Mouse (Mus musculus): ENCODE results near the gene App. TPM values are rescaled to one million over a fixed set of nuclear protein-coding genes. Genes with fewer than 3 reads are reported as not detected.

The App gene
- total RNA-seq, 2 experiments from 2014 or later: 241 to 243 TPM

- DNase-seq: no peak
Measured at GRCm38 (mm10) chr16:85017845-85018244, 155.7 kb downstream of the App start.

DNA sequence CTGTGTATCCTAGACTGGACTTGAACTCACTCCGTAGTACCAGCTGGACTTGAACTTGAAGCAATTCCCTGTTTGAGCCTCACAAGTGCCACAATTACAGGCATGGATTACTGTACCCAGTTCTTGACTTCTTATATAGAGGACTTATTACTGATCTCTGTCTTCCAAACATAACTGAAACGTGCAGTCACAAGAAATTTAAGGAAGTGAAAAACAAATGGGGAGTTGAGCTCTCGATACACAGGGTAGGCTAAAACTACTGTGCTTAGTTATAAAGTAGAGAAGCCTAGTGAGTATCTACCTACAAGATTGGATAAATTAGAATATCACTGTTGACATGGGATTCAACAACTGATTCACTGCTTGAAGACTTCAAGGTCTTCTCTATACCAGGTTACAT, 160.9 kb downstream of the App start:
- no peak for DNase-seq

DNA sequence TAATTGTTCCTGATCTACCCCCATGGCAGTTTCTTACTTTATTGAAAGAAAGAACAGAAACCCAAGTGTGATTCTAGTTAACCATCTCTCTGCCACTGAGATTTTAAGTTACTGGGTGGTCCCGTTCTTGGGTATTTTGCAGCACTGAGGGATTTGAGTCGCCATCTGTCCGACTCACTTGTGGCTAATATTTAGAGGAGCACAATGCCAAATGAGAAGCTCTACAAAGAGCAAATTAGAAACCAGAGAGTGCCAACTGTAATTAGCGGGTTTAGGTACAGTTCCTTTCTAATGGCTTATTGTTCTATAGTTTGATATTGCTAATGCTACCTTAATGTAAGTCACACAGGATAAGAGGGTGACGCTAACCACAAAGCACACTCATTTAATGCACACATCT, 161.4 kb downstream of the App start:
- no peak for DNase-seq

DNA sequence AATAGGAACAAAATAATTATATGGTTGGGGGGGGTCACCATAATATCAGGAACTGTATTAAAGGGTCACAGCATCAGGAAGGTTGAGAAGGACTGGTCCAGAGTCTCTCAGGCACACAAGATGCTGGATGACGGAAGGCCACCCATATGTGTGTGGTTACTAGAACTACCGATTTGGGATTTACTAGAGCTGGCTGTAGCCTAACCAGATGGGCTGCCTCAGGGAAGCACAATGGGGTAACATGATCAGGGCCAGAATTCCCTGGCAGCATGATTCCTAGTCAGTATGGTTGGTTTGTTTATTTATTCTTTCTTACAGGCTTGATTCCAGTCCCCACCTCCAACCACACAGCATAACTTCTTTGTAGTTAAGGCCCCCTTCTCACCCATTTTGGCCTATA, 162.9 kb downstream of the App start:
- DNase-seq: no peak

GRCm38 (mm10) chr16:85008866-85009645, 164.5 kb downstream of the App start:
- DNase-seq: no peak

- DNase-seq: no peak
Measured at GRCm38 (mm10) chr16:85001939-85002556, 171.5 kb downstream of the App start.

- no peak for DNase-seq
Measured at GRCm38 (mm10) chr16:85000304-85000703, 173.3 kb downstream of the App start.

- no peak for DNase-seq
Measured at GRCm38 (mm10) chr16:84997551-84997950, 176.0 kb downstream of the App start.

GRCm38 (mm10) chr16:84995441-84995867, 178.1 kb downstream of the App start:
- no peak for DNase-seq

- no peak for DNase-seq
Measured at GRCm38 (mm10) chr16:84992888-84993287, 180.7 kb downstream of the App start.

DNA sequence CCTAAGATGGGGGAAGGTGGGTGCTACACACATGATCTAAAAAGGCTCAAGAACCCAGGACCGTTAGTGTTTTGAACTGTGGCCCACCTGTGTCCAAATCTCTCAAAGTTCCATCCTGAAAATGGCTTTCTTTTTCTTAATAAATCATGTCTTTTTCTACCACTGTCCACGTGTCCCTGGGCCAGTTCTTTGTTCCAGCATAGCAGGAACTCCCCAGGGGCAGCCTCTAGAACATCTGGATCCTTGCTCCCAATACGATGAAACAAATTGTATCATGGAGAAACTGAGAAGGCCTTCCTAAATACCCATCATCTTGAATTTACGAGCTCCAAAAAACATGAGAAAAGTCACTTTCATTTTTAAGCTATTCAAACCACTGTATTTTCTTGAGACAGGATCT, 182.6 kb downstream of the App start:
- DNase-seq: no peak

- DNase-seq: peak; percentile 32
Measured at GRCm38 (mm10) chr16:84989938-84990337, 183.6 kb downstream of the App start.

DNA sequence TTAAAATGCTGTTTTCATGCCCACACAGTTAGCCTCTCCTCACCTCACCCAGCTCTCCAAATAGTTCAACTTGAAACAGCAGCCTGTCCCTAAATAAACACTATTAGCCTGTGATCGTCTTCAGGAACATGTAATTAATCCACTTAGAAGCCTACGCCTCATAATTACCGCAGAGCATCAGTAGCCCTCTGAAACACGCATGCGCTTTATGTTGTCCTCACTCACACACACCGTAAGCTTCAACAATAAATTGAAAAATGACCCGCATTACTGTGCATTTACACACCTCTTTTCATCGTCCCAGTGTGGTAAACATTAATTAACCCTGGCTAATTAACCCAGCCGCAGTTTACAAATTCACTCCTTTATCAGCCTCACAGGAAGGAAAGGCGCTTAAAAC, 184.1 kb downstream of the App start:
- DNase-seq: no peak

DNA sequence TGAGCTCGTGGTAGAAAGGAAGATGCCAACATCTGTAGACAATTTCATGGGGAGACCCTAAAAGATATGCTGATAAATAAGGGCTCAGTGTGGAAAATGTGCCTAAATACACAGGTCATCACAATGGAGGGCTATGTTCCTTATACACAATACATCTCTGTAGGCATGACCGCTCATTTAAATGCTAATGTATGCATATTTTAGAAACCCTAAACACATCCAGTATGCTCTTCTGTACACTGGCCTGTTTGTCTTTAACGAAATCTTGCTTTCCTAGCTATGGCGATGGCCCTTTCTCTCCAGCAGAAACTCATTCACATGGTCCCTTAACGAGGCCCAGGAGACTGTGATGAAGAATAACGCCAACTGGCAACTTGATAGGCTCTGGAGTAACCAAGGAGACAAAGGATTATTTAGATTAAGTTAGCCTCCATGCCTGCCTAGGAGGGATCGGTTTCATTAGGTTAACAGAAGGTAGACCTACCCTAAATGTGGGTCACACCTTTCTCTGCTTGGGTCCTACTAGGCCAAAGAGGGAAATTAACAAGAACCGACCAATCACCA, 185.8 kb downstream of the App start:
- no peak for DNase-seq

GRCm38 (mm10) chr16:84986016-84986631, 187.4 kb downstream of the App start:
- DNase-seq: no peak

GRCm38 (mm10) chr16:84985340-84985739, 188.2 kb downstream of the App start:
- DNase-seq: no peak

DNA sequence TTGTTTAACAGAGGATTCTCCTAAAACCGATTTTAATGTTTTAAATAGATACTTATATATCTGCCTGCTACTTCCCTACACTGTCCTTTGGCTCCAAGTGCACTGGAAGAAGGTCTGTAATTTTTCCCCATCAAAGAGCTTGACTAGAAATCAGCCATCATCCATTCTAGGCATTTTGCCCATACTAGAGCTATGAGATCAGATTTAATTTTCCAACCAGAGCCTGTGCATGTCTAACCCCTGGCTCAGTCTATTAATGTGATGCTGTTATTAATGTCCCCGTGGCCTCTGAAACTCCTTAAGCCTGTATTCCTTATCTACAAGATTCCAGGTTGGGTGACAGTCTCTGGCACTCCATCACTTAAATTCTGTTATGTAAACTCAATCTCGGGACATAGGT, 190.1 kb downstream of the App start:
- no peak for DNase-seq

GRCm38 (mm10) chr16:84982589-84982988, 191.0 kb downstream of the App start:
- no peak for DNase-seq

GRCm38 (mm10) chr16:84978589-84978988, 195.0 kb downstream of the App start:
- no peak for DNase-seq

DNA sequence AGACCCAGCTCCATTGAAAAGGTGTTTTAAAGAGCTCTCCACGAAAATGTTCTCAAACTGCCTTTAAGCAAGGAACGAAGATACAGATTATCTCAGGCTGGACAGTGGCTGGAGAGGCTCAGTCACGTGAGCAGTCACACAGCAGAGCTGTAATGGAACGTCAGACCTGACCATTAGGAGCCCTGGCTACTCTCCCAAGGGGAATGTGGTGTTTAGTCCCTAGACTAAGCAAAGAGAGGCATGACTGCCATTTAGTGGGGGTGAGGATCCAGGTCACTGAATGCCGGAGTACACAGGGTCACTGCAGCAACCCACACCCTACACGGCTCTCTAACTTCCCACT, 199.4 kb downstream of the App start:
- no peak for DNase-seq

DNA sequence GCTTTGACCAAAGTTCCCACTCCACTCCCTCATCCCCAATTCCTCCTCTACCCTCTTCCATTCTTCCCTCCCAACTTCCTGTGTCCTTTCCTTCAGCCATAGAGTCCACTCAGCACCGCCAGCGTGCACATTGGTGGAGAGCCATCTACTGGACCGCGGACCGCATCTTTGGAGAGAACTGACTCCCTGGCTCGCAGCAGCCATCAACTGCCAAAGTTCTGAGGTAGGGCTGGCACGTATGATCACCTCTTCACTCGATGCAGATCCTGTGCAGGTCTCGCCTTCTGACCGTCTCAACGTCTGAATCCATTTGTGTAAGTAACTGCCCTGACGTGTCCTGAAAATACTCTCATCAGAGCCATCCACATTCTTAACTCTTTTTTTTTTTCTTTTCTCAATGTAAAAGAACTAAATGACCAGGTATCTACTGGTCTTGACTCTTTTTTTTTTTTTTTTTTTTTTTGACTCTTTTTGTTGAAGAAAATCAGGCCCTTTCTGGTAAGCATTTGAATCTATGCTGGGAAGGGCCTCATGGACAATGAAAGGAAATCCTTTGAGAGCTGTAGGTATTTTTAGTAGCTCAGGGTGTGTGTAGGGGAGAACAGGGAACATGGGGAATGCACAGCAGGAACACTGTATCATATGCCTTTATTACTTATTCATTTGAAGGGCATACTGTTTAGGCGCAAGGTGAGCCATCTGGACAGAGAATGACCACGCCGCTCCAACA, 200.0 kb downstream of the App start:
- DNase-seq: no peak

DNA sequence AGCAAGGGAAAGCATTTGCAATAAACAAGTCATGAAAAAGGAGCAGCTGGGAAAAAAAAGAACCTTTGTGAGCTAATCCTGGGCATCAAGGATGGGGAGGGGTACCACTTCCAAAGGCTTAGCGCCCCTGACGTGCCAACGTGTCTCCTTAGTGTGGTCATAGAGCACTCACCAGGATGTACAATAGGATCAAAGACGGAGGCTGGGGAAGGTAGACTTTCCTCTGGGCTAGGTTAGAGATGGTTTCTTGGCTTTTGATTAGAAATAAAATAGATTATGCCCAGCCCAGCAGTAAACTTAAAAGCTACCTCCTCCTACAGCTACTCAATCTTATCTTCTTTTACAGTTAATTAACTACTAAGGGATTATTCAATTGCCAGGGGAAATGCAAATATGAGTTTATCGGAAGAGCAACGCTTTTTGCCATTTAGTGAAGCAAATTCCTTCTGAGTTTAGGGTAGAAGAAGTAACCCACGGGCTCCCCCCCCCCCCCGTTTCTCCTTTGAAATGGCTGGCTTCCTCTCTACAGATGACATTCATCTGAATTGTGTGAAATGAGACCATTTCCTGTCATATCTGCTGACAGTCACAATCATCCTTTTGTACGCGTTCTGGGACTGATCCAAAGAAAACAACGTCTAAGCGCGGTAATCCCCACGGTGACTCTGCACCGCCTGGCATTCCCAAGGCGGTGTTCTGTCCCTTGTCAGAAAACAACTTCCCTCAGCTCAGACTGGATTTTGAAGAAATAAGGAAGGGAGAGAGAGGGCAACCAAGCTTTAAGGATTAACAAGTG, 201.8 kb downstream of the App start:
- no peak for DNase-seq

Data from heart, postnatal 4 days (tissue).